Mouse (Mus musculus): Measurements from ENCODE around the gene Synj2.

Gene Synj2

DNA sequence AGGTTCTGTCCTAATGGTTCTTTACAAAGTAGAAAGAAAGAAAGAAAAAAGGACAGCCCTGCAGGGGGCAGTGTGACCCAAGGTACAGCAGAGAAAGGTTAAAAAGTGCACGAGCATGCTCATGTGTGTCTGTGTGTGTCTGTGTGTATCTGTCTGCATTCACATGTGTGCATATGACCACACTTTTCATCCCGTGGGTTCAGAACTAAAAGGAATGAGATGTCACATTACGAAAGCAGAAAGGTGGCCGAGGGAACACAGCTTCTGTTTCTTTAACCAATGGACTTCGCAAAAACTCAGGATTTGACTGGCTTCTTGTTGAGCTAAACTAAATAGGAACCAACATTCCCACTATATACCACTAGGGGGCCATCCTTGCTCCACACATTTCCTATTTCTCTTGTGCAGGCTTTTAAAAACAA, 113.9 kb downstream of the Synj2 start:
- peak; percentile 67 for DNase-seq (ENCODE audit: low spot score)

DNA sequence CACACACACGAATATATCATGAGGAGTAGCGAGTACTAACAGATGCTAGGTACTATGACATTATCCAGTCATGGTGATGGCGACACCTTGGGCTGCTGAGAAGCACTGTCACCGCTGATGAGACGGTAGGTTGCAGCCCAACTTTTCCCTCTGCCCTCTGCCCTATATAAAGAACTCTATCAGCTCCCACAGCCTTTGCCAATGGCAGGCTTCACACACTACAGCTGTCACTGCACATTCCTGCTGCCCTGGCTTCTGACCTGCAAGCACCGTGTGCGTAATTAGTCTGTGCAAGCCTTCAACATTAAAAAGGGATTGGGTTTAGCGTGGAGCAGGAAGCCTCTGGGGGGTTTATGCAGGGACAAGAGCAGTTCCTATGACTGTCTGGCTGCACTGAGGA, 121.7 kb downstream of the Synj2 start:
- no peak for DNase-seq (ENCODE audit: low spot score)

DNA sequence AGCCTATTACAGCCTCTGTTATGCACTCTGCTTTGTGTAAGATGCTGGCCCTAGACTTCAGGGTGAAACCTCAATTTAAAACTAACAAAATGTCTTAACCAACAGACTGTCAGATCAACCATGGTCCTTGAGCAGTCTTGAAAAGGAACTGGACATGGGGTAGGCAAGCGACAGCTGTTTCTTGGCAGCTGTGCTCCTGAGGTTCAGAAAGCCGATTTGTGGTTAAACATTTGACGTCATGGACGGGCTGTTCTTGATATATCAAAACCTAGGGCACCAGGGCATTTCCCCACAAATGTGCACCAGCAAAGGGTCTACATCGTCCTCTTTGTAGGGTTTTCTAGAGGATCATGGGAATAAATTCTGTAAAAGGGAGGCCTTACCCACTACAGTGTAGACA, 122.5 kb downstream of the Synj2 start:
- DNase-seq (ENCODE audit: low spot score) = no peak

DNA sequence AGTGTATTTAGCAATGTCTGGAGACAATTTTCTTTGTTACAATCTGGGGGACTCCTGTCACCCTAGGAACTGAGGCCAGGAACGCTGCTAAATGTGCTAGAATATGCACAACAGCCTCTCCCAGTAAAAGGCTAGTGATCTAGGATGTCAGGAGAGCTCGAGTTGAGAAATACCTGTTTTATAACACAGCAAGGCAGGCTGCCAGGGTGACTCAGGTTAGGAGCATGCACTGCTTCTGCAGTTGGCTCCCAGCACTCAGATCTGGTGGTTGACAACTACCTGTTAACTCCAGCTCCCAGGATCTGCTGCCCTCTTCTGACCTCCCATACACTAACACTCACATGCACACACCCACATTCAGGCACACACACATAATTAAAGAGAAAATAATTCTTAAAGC, 124.9 kb downstream of the Synj2 start:
- DNase-seq (ENCODE audit: low spot score) = no peak

DNA sequence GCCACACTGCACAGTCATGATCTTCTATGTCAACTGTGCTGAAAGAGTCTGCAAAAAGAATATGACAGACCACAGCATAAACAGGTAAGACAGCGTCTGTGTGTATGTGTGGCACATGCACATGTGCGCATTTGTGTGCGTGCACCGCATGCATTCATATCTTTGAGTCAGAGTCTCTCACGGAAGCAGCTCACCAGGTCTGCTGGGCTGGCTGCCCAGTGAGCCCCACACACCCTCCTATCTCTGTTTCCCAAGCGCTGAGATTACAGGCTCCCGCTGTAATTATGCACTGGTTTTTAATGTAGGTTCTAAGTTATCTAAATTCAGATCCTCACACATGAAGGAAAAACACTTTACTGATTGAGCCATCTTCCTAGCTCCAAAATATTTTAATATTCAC, 126.5 kb downstream of the Synj2 start:
- no peak for DNase-seq (ENCODE audit: low spot score)

DNA sequence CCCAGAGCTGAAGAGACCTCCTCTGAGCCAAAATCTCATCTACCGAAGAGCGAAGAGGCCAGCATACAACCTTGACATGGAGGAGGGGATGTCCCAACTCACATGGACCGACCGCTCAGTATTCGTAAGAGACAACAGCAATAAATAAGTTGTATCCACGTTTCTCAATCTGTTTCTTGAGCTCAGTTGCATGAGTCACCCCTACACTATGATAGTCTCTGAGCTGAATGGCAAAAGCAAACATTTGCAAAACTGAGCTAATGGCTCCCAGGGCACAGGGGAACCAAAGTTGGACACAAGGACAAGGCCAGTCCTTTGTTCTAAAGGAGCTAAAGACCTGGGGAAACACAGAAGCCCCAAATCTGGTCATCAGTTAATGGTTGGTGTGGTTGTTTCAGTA, 128.8 kb downstream of the Synj2 start:
- DNase-seq (ENCODE audit: low spot score) = no peak

DNA sequence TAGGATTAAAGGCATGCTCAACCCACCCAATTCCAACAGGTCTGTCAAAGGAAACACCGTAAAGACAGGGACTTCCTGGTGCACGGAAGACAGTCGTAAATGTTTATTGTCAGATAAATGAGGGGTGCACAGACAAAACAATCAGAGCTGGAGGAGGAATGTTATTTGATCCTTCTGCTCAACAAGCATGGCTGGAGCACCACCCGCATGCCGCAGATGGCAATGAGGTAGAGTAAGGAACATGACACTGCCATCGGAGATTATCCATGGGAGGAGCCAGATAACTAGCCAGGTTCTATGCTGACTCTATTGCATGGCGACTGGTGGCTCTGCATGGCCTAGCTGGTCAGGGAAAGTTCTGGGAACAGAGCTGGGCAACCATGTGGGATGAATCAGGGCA, 132.3 kb downstream of the Synj2 start:
- DNase-seq (ENCODE audit: low spot score) = no peak

DNA sequence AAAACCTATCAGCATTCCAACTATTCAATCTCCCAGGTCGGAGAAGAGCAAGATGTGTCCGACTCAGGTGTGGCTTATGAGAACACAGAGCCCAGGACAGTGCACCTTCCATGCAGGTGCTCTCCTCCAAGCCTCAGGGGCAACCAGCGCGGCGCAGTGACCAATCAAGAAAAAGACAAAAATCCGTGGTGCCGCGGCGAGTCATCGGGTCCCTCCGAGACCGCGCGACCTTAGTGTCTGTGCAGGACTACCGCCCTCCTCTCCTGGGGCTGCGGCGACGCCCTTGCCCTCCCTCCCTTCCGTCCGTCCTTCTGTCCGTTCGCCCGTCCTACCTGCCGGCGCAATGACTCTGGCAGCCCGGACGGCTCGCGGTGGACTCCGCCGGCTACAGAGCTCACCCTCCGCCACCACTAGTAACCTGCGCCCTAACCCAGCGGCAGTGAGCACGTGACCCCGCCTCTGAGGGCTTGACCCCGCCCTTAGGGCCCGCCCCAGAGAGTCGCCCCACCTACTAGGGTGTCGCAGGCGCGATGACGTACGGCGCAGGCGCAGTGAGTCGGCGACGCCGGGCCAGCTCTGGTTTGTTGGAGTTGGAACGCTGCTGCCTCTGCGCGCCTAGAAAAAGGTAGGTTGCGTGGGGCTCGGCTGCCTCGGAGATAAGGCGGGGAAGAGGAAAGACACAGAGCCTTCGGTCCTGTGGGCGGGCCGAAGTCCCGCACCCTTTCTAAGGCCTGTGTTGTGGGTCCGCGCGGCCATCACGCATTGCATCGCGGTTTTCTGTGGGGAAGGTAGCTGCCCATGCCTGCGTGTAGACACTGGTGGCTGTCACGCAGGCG, 138.4 kb downstream of the Synj2 start, which contains the start of the genes Serac1 and Gtf2h5:
Gene Serac1 (minus strand): TSS at position 455 of the 836 bp plus-strand sequence.
Gene Gtf2h5 (plus strand): TSS at position 500 of the 836 bp plus-strand sequence.
- DNase-seq (ENCODE audit: low spot score) = peak; percentile 99

DNA sequence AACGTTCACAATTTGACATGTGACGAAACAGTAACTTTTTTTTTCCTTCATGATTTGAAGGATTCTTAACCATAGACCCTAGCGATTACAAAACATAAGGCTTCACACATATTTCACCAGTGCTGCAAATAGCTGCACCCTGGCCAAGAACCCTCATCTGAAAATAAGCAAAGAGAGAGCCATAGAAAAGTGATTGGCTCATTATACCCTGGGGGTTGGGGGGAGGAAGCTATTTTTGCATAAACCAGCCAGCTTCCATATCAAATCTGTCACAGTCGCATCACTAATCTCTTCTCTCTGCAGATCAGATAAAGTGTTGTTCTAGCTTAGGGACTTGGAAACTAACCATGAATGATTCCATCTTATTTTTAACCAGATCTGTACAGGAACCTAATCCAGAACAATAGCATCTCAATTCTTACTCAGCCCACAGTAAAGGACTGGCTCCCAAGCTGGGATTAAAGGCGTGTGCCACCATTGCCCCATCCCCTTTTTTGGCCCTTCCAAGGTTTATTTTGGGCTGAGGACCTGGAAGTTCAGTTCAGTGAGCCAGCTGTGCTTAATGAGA, 142.3 kb downstream of the Synj2 start:
- DNase-seq (ENCODE audit: low spot score) = no peak

DNA sequence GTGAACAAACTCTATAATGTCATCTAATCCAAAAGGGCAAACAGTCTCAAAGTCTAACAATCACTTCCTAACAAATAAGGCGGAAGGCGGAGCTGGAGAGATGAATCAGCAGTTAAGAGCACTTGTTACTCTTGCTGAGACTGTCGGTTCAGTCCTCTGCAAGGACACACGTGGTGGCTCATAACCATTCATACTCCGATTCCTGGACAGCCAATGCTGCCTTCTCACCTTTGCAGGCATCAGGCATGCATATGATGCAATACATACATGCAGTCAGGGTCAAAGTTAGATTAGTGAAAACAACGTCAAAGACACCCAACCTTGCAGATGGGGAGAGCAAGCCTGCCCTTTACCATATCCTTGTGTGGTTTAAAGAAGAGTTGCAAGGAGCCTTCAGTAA, 150.5 kb downstream of the Synj2 start:
- DNase-seq (ENCODE audit: low spot score) = no peak

Data from embryo, embryonic 10 days (tissue).